Mouse (Mus musculus): Measurements from ENCODE around the gene Gm10570.

DNA sequence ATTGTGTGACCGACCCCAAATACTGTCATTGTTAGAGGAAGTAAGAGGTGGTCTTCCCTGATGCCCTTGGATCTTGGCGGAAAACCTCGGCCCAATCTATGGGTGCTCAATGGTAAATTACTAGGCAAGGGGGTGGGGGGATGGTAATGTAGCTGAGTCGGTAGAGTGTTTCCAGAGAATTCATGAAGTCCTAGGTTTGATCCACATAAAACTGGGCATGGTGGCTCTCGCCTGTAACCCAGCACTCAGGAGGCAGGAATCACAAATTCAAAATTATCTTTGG, 32.7 kb downstream of the Gm10570 start:
- TF ChIP-seq CTCF (IDR thresholded peaks at IDR 0.05 in 2 of 3, conservative IDR thresholded peaks at IDR 0.05 in 1 of 3; ENCODE audit: control insufficient read depth in 1 of 3, insufficient read depth in 1 of 3, low read depth in 2 of 3, low read length in 3 of 3, poor library complexity in 1 of 3, severe bottlenecking in 1 of 3) (no peak), MAX (IDR thresholded peaks at IDR 0.05; ENCODE audit: low read length) (no peak), USF2 (IDR thresholded peaks at IDR 0.05; ENCODE audit: borderline replicate concordance in 1 of 2, insufficient read depth in 1 of 2, low read depth in 1 of 2, low read length in 2 of 2) (no peak), MEF2A (IDR thresholded peaks at IDR 0.05; ENCODE audit: extremely low read depth, insufficient replicate concordance, low read depth, low read length, poor library complexity, severe bottlenecking) (no peak), BHLHE40 (IDR thresholded peaks at IDR 0.05; ENCODE audit: borderline replicate concordance, low read depth, low read length) (no peak)

Measured in MEL (cell line).